Mouse (Mus musculus) heart, embryonic 16.5 days (tissue): ENCODE data around the gene Phc3. TPM values are rescaled to one million over a fixed set of nuclear protein-coding genes. Genes with fewer than 3 reads are reported as not detected.

Experiments used
- ATAC-seq: fragments of 200-750 bp; cut with Nextera tagmentation; replicated peaks from 2 replicates; pipeline ENCODE4 v1.8.0; 2017; ENCODE audit warnings: moderate number of reproducible peaks; ENCODE audit not compliant: insufficient read depth, low FRiP score; ENCODE audit errors: extremely low read depth
- H3K27ac ChIP-seq: fragments of 300-500 bp; sonication (generic); 2 replicates; pipeline ENCODE4 v1.5.1; 2014; ENCODE audit warnings: mild to moderate bottlenecking, low read length, control low read depth, moderate library complexity
- H3K27me3 ChIP-seq: fragments of 300-500 bp; sonication (generic); 2 replicates; pipeline ENCODE4 v1.6.1; 2014; ENCODE audit warnings: low read length, mixed read lengths; ENCODE audit not compliant: control insufficient read depth, insufficient read depth
- H3K36me3 ChIP-seq: fragments of 300-500 bp; sonication (generic); 2 replicates; pipeline ENCODE4 v1.6.1; 2014; ENCODE audit not compliant: control insufficient read depth, insufficient read depth
- H3K4me1 ChIP-seq: fragments of 300-500 bp; sonication (generic); 2 replicates; pipeline ENCODE4 v1.6.1; 2014; ENCODE audit warnings: low read length, mixed read lengths; ENCODE audit not compliant: control insufficient read depth, insufficient read depth
- H3K4me2 ChIP-seq: fragments of 300-500 bp; sonication (generic); 2 replicates; pipeline ENCODE4 v1.6.1; 2014; ENCODE audit warnings: low read depth, mild to moderate bottlenecking, control low read depth, low read length
- H3K4me3 ChIP-seq: fragments of 300-500 bp; sonication (generic); 2 replicates; pipeline ENCODE4 v1.5.1; 2014; ENCODE audit warnings: mild to moderate bottlenecking, control low read depth, low read length
- H3K9ac ChIP-seq: fragments of 300-500 bp; sonication (generic); 2 replicates; pipeline ENCODE4 v1.6.1; 2014; ENCODE audit warnings: low read length, control low read depth
- H3K9me3 ChIP-seq: fragments of 300-500 bp; sonication (generic); replicated peaks from 2 replicates; pipeline ENCODE4 v1.6.1; 2016; ENCODE audit warnings: low read length; ENCODE audit not compliant: control insufficient read depth
- WGBS: fragments of 180-500 bp; shearing (Covaris S2); extraction: QIAGEN DNeasy Blood & Tissue Kit; methylation state at CpG from one replicate; pipeline ENCODE4 v1.1.7; 2014; 5-methylcytosine and 5-hydroxymethylcytosine counted together
- polyA plus RNA-seq: library from polyadenylated mRNA; unstranded; fragments of >200 nt; fragmentation: Nextera tagmentation; extraction: Ambion mirVana; gene quantifications from 2 replicates; pipeline ENCODE4 v1.2.1, GENCODE M21; 2015

Gene Phc3
- polyA plus RNA-seq, 1 experiment from 2014 or later, result 5.6 TPM

DNA sequence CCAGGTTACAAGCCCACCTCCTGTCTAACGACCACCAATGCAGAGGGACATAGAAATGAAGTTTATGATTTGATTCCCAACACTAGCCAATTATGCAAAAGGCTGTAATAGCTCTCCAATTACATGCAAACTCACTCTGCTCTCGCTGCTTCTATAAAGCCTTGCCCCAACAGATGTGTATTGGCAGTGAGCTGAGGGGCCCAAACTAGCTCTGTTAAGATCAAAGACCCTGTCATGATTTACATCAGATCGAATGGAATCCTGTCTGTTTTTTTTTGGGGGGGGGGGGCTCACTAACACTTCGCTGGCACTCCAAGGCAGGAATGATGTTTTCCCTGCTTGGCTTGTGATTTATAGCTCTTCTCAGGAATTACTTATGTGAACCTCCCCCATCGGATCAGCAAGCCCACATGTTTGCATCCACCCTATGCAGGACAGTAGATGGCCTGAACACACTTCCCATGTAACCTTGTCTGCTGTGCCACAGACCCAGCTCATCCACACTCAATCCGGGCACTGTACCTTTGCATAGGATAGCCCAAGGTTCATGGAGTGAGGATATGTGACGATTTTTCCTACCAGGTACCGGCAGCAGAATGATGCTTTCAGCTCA, 13.8 kb upstream of the Phc3 start:
- ATAC-seq, result no peak
- H3K4me1 ChIP-seq, result peaks cover 4% of the 10 kb centered on the region
- H3K27me3 ChIP-seq, result no peaks in the 10 kb centered on the region
- no peaks in the 10 kb centered on the region for H3K36me3 ChIP-seq
- H3K9me3 ChIP-seq, result no peaks in the 10 kb centered on the region
- H3K4me2 ChIP-seq, result no peak overlapping the region
- H3K4me3 ChIP-seq, result no peak overlapping the region
- WGBS, result 61% methylated on average over 8 of the region's 8 CpGs
- no peak overlapping the region for H3K27ac ChIP-seq
- no peak overlapping the region for H3K9ac ChIP-seq

DNA sequence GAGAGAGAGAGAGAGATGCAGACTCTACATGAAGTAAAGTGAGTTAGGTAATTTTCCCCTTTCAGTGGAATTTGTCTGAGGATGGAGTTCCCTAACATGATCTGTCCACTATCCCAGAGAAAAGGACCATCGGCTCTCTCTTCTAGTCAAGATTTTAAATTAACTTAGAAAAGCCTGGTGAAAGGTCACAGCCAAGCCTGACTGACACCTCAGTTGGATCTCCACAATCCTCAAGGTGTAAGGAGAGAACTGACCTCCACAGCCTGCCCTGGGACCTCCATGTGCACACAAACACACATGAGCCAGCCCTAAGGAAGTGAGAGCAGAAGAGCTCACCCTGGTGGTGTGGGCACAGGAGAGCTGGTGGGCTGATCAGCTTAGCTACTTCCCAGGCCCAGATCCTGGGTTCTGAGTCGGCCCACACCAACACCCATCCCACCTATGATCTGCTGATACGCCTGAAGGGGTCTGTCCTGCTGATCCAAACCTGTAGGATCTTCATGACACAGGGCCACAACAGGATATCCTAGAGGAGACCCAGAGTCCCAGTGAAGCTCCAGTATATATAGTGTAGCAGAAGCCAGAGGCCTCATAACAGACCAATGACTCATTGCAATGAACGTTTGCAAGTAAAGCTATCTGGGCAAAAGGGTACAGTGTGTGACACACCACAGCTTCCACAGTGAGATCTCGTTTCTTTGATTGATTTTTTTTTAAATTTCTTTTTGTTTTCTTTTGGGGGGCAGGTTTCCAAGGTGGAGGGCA, 12.6 kb upstream of the Phc3 start:
- no peak overlapping the region for H3K4me3 ChIP-seq
- H3K27ac ChIP-seq, result no peak overlapping the region
- ATAC-seq, result peak; percentile 28; the same call in 1 of the 2 replicates
- H3K9me3 ChIP-seq, result no peaks in the 10 kb centered on the region
- no peaks in the 10 kb centered on the region for H3K4me1 ChIP-seq
- no peak overlapping the region for H3K4me2 ChIP-seq
- no peaks in the 10 kb centered on the region for H3K27me3 ChIP-seq
- H3K9ac ChIP-seq, result no peak overlapping the region
- no peaks in the 10 kb centered on the region for H3K36me3 ChIP-seq
- 54% methylated on average over 5 of the region's 5 CpGs for WGBS

DNA sequence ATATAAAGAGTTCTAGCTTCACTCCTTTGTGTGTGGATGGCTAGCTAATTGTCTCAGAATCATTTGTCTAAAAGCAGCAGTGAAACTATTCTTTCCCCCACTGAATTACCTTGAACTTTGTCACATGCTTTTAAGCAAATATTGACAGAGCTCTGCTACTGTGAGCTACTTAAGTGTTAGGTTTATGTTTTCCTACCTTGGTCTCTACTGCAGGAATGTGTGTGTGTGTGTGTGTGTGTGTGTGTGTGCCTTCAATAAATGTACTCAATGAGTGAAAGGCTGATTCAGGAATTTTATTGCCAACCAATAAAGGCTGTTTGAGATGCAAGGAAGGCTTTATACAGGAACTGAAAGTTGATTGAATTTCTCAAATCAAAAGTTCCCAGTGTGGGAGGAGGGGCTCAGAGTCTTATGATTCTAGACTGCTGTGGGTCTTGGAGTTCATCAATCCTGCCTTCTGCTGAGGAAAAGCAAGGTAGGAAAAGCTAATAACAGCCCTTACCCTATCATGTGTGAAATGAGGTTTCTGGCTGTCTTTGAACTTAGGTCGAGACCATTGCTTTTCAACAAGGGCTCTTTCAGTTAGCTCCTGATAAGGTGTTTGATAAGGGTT, 7.9 kb upstream of the Phc3 start:
- Histone ChIP-seq H3K36me3 (no peaks in the 10 kb centered on the region), H3K9ac (no peak overlapping the region), H3K27ac (no peak overlapping the region), H3K4me2 (no peak overlapping the region), H3K4me1 (no peaks in the 10 kb centered on the region), H3K9me3 (no peaks in the 10 kb centered on the region), H3K27me3 (no peaks in the 10 kb centered on the region), H3K4me3 (no peak overlapping the region)
- ATAC-seq, result no peak
- 27% methylated on average over 1 of the region's 1 CpGs for WGBS

DNA sequence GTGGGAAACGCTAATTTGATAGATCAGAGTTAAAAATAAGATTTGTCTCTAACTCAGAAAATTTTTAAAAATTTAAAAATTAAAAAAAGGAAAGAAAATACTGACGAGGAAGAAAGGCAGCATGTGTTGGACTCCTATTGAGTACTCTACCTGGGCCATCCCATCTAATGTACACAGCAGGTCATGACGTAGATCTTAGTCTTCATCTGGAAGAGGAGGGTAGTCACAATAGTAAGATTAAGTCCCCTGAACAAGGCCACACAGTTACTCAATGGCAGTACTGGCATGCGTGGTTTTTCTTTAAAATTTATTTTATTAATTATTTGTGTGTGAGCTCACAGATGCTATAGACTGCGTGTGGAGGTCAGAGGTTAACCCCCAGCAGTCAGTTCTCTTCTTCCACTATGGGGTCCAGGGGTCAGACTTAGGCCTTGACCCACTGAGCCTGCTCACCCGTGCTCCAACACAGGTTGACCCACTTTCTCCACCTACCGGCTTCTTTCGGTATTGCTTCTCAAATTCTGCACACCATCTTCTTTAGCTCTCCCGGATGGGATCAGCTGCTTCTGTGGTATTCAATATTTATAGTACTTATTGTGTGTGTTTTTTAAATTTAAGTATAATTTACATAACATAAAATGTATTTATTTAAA, 6.0 kb upstream of the Phc3 start:
- no peak overlapping the region for H3K4me2 ChIP-seq
- WGBS, result 45% methylated on average over 9 of the region's 9 CpGs
- ATAC-seq, result no peak; the same call in 1 of the 2 replicates

DNA sequence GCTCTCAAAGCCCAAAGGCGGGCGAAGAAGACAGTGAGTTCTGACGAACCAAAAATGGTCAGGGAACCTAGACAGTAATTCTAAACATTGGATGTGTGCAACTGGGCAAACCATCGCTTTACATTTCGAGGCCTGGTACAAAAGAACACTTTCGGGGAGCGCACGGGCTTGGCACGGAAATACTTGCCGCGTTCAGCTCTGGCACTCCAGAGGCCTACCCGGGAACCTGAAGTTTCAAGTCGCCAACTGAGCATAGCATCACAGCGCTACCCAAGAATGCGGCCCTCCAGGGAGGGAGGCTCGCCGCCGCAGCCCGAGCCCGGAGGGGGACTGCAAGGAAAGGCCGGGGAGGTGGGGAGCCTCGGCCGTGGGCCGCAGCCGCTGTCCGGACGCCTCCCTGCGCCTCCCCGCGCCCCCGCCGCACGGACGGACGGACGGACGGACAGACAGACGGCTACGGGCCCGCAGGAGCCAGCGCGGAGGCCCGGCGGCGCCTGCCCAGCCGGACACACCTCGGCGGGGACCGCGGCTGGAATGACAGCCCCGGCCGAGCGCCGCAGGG, 603 bp downstream of the Phc3 start:
- H3K27me3 ChIP-seq, result no peaks in the 10 kb centered on the region
- H3K4me3 ChIP-seq, result peak overlapping the region; percentile 97
- under 1% methylated on average over 37 of the region's 54 CpGs for WGBS
- H3K4me2 ChIP-seq, result peak overlapping the region; percentile 75
- peak; percentile 69 for ATAC-seq
- peaks cover 11% of the 10 kb centered on the region for H3K4me1 ChIP-seq
- H3K27ac ChIP-seq, result peak overlapping the region; percentile 90
- H3K36me3 ChIP-seq, result peaks cover 13% of the 10 kb centered on the region
- H3K9ac ChIP-seq, result peak overlapping the region; percentile 96
- H3K9me3 ChIP-seq, result no peaks in the 10 kb centered on the region

More for the DNA sequence above, 6.0 kb upstream of the Phc3 start:
- no peak overlapping the region for H3K4me3 ChIP-seq
- no peak overlapping the region for H3K9ac ChIP-seq
- H3K36me3 ChIP-seq, result no peaks in the 10 kb centered on the region
- H3K27me3 ChIP-seq, result no peaks in the 10 kb centered on the region
- no peak overlapping the region for H3K27ac ChIP-seq
- no peaks in the 10 kb centered on the region for H3K9me3 ChIP-seq
- no peaks in the 10 kb centered on the region for H3K4me1 ChIP-seq

DNA sequence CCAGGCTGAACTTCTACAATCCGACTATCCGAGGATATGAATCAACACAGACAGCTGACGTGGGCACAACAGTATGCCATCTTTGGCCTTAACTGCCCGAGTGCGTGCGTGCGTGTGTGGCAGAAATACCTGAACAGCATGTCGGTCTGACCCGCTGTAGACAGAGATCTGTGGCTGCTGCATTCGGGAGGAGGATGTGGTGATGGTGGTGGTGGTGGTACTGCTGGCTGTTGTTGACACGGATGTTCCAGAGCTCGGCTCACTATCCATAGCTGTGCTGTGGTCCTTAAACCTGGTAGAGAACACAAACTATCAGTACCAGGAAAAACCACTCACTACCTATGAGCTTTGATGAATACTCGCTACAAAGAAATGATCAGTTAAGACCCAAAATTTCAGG, 3.6 kb downstream of the Phc3 start:
- Histone ChIP-seq H3K9me3 (0 out of 2 replicates have a peak, but pooled peaks cover 4% of the 10 kb centered on the region), H3K36me3 (peaks cover 29% of the 10 kb centered on the region), H3K27ac (no peak overlapping the region), H3K4me1 (peaks cover 11% of the 10 kb centered on the region), H3K4me3 (no peak overlapping the region), H3K9ac (no peak overlapping the region), H3K4me2 (no peak overlapping the region), H3K27me3 (no peaks in the 10 kb centered on the region)
- WGBS, result 89% methylated on average over 13 of the region's 13 CpGs
- ATAC-seq, result no peak

DNA sequence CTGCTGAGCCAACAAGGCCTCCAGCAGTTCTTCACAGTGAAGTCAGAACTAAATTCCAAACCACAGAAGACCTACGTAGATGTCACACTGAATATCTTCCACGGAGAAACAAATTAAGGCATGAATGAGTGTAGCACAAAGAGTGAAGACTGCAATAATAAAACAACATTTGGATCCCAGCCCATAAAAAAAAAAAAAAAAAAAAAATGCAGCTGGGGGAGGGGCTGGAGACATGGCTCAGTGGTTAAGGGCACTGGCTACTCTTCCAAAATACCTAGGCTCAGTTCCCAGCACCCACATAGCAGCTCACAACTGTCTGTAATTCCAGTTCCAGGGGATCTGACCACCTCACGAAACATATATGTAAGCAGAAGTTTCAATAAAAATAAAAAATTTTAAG, 5.0 kb downstream of the Phc3 start:
- no peak for ATAC-seq
- peaks cover 35% of the 10 kb centered on the region for H3K36me3 ChIP-seq
- 0 out of 2 replicates have a peak, but pooled peaks cover 4% of the 10 kb centered on the region for H3K9me3 ChIP-seq
- no peak overlapping the region for H3K27ac ChIP-seq
- H3K4me2 ChIP-seq, result no peak overlapping the region
- no peaks in the 10 kb centered on the region for H3K27me3 ChIP-seq
- 86% methylated on average over 3 of the region's 3 CpGs for WGBS
- peaks cover 6% of the 10 kb centered on the region for H3K4me1 ChIP-seq
- H3K9ac ChIP-seq, result no peak overlapping the region
- no peak overlapping the region for H3K4me3 ChIP-seq

DNA sequence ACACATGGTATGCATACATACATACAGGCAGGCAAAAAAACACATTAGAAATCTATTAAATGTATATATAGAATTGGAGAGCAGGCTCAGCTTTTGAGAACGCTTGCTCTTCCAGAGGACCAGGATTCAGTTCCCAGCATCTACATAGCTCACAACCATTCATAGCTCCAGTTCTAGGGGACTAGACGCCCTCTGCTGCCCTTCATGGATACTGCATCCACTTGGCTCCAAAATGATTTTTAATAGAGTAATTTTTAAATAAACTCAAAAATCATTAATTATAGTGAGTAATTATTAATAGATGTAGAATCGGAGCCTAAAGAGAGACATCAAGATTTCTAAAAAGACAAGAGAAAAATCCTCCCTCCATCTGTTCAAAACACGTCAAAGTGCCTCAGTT, 6.1 kb downstream of the Phc3 start:
- Histone ChIP-seq H3K27me3 (no peaks in the 10 kb centered on the region), H3K27ac (no peak overlapping the region), H3K36me3 (peaks cover 41% of the 10 kb centered on the region), H3K4me1 (peaks cover 4% of the 10 kb centered on the region), H3K9me3 (0 out of 2 replicates have a peak, but pooled peaks cover 4% of the 10 kb centered on the region), H3K4me3 (no peak overlapping the region), H3K9ac (no peak overlapping the region), H3K4me2 (no peak overlapping the region)
- no peak for ATAC-seq
- WGBS, result 89% methylated on average over 4 of the region's 4 CpGs
